In the genomic region with DNA sequence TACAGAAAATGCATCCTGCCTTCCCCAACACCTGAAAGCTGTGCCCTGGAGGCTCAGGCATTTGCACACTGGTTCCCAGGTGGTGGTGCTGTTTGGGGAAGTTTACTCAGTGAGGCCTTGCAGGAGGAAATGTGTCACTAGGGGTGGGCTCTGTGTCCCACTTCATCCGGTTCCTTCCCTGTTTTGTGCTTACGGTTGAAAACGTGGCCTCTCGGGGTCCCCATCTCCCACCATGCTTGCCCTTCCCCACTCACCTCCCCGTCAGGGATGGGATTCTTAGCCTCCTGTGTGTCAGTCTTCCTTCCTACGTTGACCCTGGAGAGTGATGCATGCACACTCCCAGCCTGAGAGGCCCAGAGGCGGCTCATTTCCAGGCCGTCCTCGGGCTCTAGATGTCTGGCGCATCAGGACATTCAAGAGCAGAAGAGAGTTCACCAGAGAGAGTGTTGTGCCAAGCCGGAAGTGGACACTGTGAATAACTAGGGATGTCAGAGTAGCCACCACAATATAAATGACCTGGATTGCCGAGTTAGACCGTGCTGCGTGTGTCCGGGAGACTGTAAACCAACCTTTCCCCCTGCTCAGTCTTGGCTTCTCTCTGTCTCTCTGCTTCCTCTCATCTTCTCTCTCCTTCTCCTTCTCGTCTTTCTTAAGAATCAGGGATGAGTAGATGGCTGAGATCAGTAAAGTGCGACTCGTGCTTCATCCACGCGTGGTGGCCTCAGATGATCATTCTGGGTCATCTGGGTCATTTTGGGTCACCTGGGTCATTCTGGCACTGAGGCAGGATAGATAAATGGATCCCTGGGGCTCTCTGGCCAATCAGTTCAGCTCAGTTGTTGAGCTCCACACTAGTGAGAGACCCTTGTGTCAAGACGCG, we compare ENCODE assay signal across 8 mouse cellular contexts. TPM values are rescaled to one million over a fixed set of nuclear protein-coding genes. Genes with fewer than 3 reads are reported as not detected.
A peak's percentile ranks its signal among the peaks of the same experiment; 100 is the strongest.
DNase-seq lines count a peak whose midpoint lies in the region; ATAC-seq and TF ChIP-seq lines count a peak whose summit lies in the region.

No protein-coding gene starts in this region.

- peaks cover 71% of the 10 kb centered on the region for H3K79me2 ChIP-seq in liver, adult 2 months (ENCODE audit: control insufficient read depth, insufficient read depth, low read length)

- no peak for TF ChIP-seq POLR2A in liver, adult 2 months (IDR thresholded peaks at IDR 0.05; ENCODE audit: extremely low read depth, insufficient read depth, low read length)

- H3K27me3 ChIP-seq in liver, adult 2 months (ENCODE audit: control insufficient read depth, insufficient read depth, low read length): no peaks in the 10 kb centered on the region
- peaks cover 7% of the 10 kb centered on the region for H3K27me3 ChIP-seq in liver, embryonic 11.5 days (replicated peaks; ENCODE audit: control insufficient read depth, insufficient read depth, low read length)
- H3K27me3 ChIP-seq in forebrain, embryonic 13.5 days: no peaks in the 10 kb centered on the region
- peaks cover 7% of the 10 kb centered on the region; the same call in 1 of the 2 replicates for H3K27me3 ChIP-seq in liver, postnatal 0 days (ENCODE audit: insufficient read depth, low read length)
- H3K27me3 ChIP-seq in stomach, embryonic 16.5 days (ENCODE audit: control insufficient read depth, insufficient read depth, low read length): no peaks in the 10 kb centered on the region; the same call in 1 of the 2 replicates

- TF ChIP-seq EP300 in liver, postnatal 0 days (IDR thresholded peaks at IDR 0.05; ENCODE audit: low read depth): no peak

- no peak for TF ChIP-seq CTCF in liver, adult 2 months (IDR thresholded peaks at IDR 0.05; ENCODE audit: low read depth, low read length)
- TF ChIP-seq CTCF in liver, postnatal 0 days (IDR thresholded peaks at IDR 0.05; ENCODE audit: low read depth): peak; percentile 35

- H3K36me3 ChIP-seq in liver, adult 2 months (ENCODE audit: control insufficient read depth, insufficient read depth, low read length): no peaks in the 10 kb centered on the region
- H3K36me3 ChIP-seq in liver, embryonic 11.5 days (ENCODE audit: control insufficient read depth, insufficient read depth, low read length): no peaks in the 10 kb centered on the region
- H3K36me3 ChIP-seq in forebrain, embryonic 13.5 days (ENCODE audit: poor library complexity, severe bottlenecking): no peaks in the 10 kb centered on the region
- no peaks in the 10 kb centered on the region for H3K36me3 ChIP-seq in liver, postnatal 0 days (replicated peaks; ENCODE audit: insufficient read depth, low read length)
- H3K36me3 ChIP-seq in stomach, embryonic 16.5 days (ENCODE audit: control insufficient read depth, insufficient read depth, low read length): no peaks in the 10 kb centered on the region

- whole genome bisulfite sequencing in liver, adult 2 months: 74% methylated on average over 22 of the region's 22 CpGs
- 81% methylated on average over 22 of the region's 22 CpGs for WGBS in liver, embryonic 11.5 days
- WGBS in forebrain, embryonic 13.5 days: 77% methylated on average over 22 of the region's 22 CpGs
- WGBS in liver, postnatal 0 days (ENCODE audit: insufficient replicate concordance): 75% methylated on average over 22 of the region's 22 CpGs
- WGBS in stomach, embryonic 16.5 days: 76% methylated on average over 22 of the region's 22 CpGs

- H3K9me3 ChIP-seq in liver, embryonic 11.5 days (ENCODE audit: control insufficient read depth, low read length): no peaks in the 10 kb centered on the region
- H3K9me3 ChIP-seq in forebrain, embryonic 13.5 days (replicated peaks): no peaks in the 10 kb centered on the region
- no peaks in the 10 kb centered on the region for H3K9me3 ChIP-seq in liver, postnatal 0 days (ENCODE audit: low read length)
- no peaks in the 10 kb centered on the region for H3K9me3 ChIP-seq in stomach, embryonic 16.5 days (replicated peaks; ENCODE audit: control insufficient read depth, low read length)

- H3K4me1 ChIP-seq in liver, adult 2 months (ENCODE audit: control insufficient read depth, insufficient read depth, low read length): peaks cover 24% of the 10 kb centered on the region
- peaks cover 30% of the 10 kb centered on the region for H3K4me1 ChIP-seq in liver, embryonic 11.5 days (replicated peaks; ENCODE audit: control insufficient read depth, insufficient read depth, low read length)
- peaks cover 73% of the 10 kb centered on the region for H3K4me1 ChIP-seq in forebrain, embryonic 13.5 days
- peaks cover 41% of the 10 kb centered on the region for H3K4me1 ChIP-seq in liver, postnatal 0 days (ENCODE audit: insufficient read depth)
- peaks cover 36% of the 10 kb centered on the region for H3K4me1 ChIP-seq in stomach, embryonic 16.5 days (ENCODE audit: control insufficient read depth, insufficient read depth, low read length)

- ATAC-seq in liver, embryonic 11.5 days (replicated peaks; ENCODE audit: low FRiP score): no peak
- no peak for ATAC-seq in forebrain, embryonic 13.5 days
- no peak for ATAC-seq in liver, postnatal 0 days
- ATAC-seq in stomach, embryonic 16.5 days (ENCODE audit: insufficient read depth, low FRiP score): no peak

- no peak for DNase-seq in liver, adult 2 months (ENCODE audit: extremely low read depth, low read depth, low spot score)
- DNase-seq in liver, embryonic 11.5 days (ENCODE audit: low spot score): no peak
- DNase-seq in liver, postnatal 0 days: no peak
- no peak for DNase-seq in left cerebral cortex, adult 11 months (ENCODE audit: low spot score)
- no peak for DNase-seq in embryo, embryonic 11 days
- DNase-seq in adrenal gland, postnatal 36 days: no peak

- H3K9ac ChIP-seq in liver, adult 2 months (ENCODE audit: low read depth, low read length): peak overlapping the region; percentile 33; the same call in 1 of the 2 replicates
- no peak overlapping the region for H3K9ac ChIP-seq in liver, embryonic 11.5 days (ENCODE audit: low read depth, low read length)
- peak overlapping the region; percentile 43; the same call in 1 of the 2 replicates for H3K9ac ChIP-seq in forebrain, embryonic 13.5 days
- no peak overlapping the region for H3K9ac ChIP-seq in liver, postnatal 0 days (replicated peaks)
- peak overlapping the region; percentile 32; the same call in 1 of the 2 replicates for H3K9ac ChIP-seq in stomach, embryonic 16.5 days (ENCODE audit: low read length)

- H3K27ac ChIP-seq in liver, adult 2 months (replicated peaks; ENCODE audit: insufficient read depth, low read depth, low read length): no peak overlapping the region
- H3K27ac ChIP-seq in liver, embryonic 11.5 days (ENCODE audit: low read depth, low read length): no peak overlapping the region
- H3K27ac ChIP-seq in forebrain, embryonic 13.5 days: no peak overlapping the region
- H3K27ac ChIP-seq in liver, postnatal 0 days (ENCODE audit: low read depth): no peak overlapping the region
- H3K27ac ChIP-seq in stomach, embryonic 16.5 days (ENCODE audit: low read length): peak overlapping the region; percentile 33; the same call in 1 of the 2 replicates

- H3K4me2 ChIP-seq in liver, embryonic 11.5 days: no peak overlapping the region
- peak overlapping the region; percentile 93 for H3K4me2 ChIP-seq in forebrain, embryonic 13.5 days
- H3K4me2 ChIP-seq in liver, postnatal 0 days (ENCODE audit: low read depth, low read length): peak overlapping the region; percentile 46
- H3K4me2 ChIP-seq in stomach, embryonic 16.5 days (ENCODE audit: low read depth, low read length): 0 out of 2 replicates have a peak overlapping the region, but pooled peaks have one; percentile 19

- H3K4me3 ChIP-seq in liver, adult 2 months (ENCODE audit: insufficient read depth, low read depth, low read length): no peak overlapping the region
- H3K4me3 ChIP-seq in liver, embryonic 11.5 days (ENCODE audit: low read depth, low read length): no peak overlapping the region
- H3K4me3 ChIP-seq in forebrain, embryonic 13.5 days: no peak overlapping the region
- no peak overlapping the region for H3K4me3 ChIP-seq in liver, postnatal 0 days (ENCODE audit: low read depth, low read length)
- no peak overlapping the region for H3K4me3 ChIP-seq in stomach, embryonic 16.5 days (replicated peaks; ENCODE audit: low read length)

RNA-seq across cellular contexts. Expression of gene Trak1, which starts 4.0 kb away (rescaled TPM):
- total RNA-seq in liver, adult 2 months (2014; rRNA removed): 50.3 and 56.6 TPM in 2 replicates
- polyA plus RNA-seq in liver, adult 2 months (2012; rRNA removed): 58.8 and 61.2 TPM in 2 replicates
- polyA plus RNA-seq in liver, embryonic 11.5 days (2014; fragmentation: Nextera tagmentation; extraction: Ambion mirVana): 11.2 and 13.1 TPM in 2 replicates
- 49.7 and 49.9 TPM in 2 replicates for polyA plus RNA-seq in forebrain, embryonic 13.5 days (2015; fragmentation: Nextera tagmentation; extraction: Ambion mirVana)
- 4.9 and 5.1 TPM in 2 replicates for polyA plus RNA-seq in liver, postnatal 0 days (2015; fragmentation: Nextera tagmentation; extraction: Ambion mirVana)
- polyA plus RNA-seq in stomach, embryonic 16.5 days (2015; fragmentation: Nextera tagmentation; extraction: Ambion mirVana): 24.1 and 25.1 TPM in 2 replicates
- 10 to 100 TPM; 68.0 to 75.3 TPM for total RNA-seq in adrenal gland, postnatal 36 days (2021)

RNA-seq across cellular contexts. Expression of gene Ulk4, which starts 24.3 kb away (rescaled TPM):
- under 0.01 and 0.20 TPM in 2 replicates for total RNA-seq in liver, adult 2 months (2014; rRNA removed)
- polyA plus RNA-seq in liver, adult 2 months (2012; rRNA removed): 0.07 and 0.24 TPM in 2 replicates
- 75.1 and 77.3 TPM in 2 replicates for polyA plus RNA-seq in liver, embryonic 11.5 days (2014; fragmentation: Nextera tagmentation; extraction: Ambion mirVana)
- 164 and 177 TPM in 2 replicates for polyA plus RNA-seq in forebrain, embryonic 13.5 days (2015; fragmentation: Nextera tagmentation; extraction: Ambion mirVana)
- 23.2 and 25.4 TPM in 2 replicates for polyA plus RNA-seq in liver, postnatal 0 days (2015; fragmentation: Nextera tagmentation; extraction: Ambion mirVana)
- 124 and 156 TPM in 2 replicates for polyA plus RNA-seq in stomach, embryonic 16.5 days (2015; fragmentation: Nextera tagmentation; extraction: Ambion mirVana)
- 1 to 10 TPM; 1.7 to 1.9 TPM for total RNA-seq in adrenal gland, postnatal 36 days (2021)

Comparison
In these comparisons a context has a peak if more than half of its experiments do, and no peak if none do; other contexts are left out.
1. H3K9ac ChIP-seq: peak in liver, adult 2 months (single experiment), forebrain, embryonic 13.5 days (single experiment) and stomach, embryonic 16.5 days (single experiment); none in liver, embryonic 11.5 days (single experiment) and liver, postnatal 0 days (single experiment).
2. RNA of gene Ulk4, which starts 24.3 kb away (polyA plus RNA-seq): 164 to 177 TPM in forebrain, embryonic 13.5 days, 124 to 156 TPM in stomach, embryonic 16.5 days, 75.1 to 77.3 TPM in liver, embryonic 11.5 days and 23.2 to 25.4 TPM in liver, postnatal 0 days; 0.07 to 0.24 TPM in liver, adult 2 months; every median in the first group is over 10 times any median in the second.